Mouse (Mus musculus) kidney, embryonic 14.5 days (tissue): Measurements from ENCODE around the gene Chrnb1. TPM values are rescaled to one million over a fixed set of nuclear protein-coding genes. Genes with fewer than 3 reads are reported as not detected.

Experiments used
- ATAC-seq: fragments of 200-750 bp; cut with Nextera tagmentation; 2 replicates; pipeline ENCODE4 v1.8.0; 2017; ENCODE audit warnings: moderate number of reproducible peaks, mild to moderate bottlenecking, moderate TSS enrichment, moderate library complexity; ENCODE audit not compliant: low FRiP score, low TSS enrichment
- H3K27ac ChIP-seq: fragments of 300-500 bp; sonication (generic); 2 replicates; pipeline ENCODE4 v1.5.1; 2014; ENCODE audit warnings: low read depth, mild to moderate bottlenecking, low read length, moderate library complexity, mixed read lengths
- H3K27me3 ChIP-seq: fragments of 300-500 bp; sonication (generic); 2 replicates; pipeline ENCODE4 v1.6.1; 2014; ENCODE audit warnings: mild to moderate bottlenecking, low read length; ENCODE audit not compliant: control insufficient read depth, insufficient read depth
- H3K36me3 ChIP-seq: fragments of 300-500 bp; sonication (generic); 2 replicates; pipeline ENCODE4 v1.6.1; 2014; ENCODE audit warnings: low read length, mixed read lengths; ENCODE audit not compliant: control insufficient read depth, insufficient read depth
- H3K4me1 ChIP-seq: fragments of 300-500 bp; sonication (generic); 2 replicates; pipeline ENCODE4 v1.6.1; 2014; ENCODE audit warnings: low read length, mixed read lengths; ENCODE audit not compliant: control insufficient read depth, insufficient read depth
- H3K4me2 ChIP-seq: fragments of 300-500 bp; sonication (generic); replicated peaks from 2 replicates; pipeline ENCODE4 v1.6.1; 2014; ENCODE audit warnings: low read depth, mild to moderate bottlenecking, low read length
- H3K4me3 ChIP-seq: fragments of 300-500 bp; sonication (generic); 2 replicates; pipeline ENCODE4 v1.5.1; 2014; ENCODE audit warnings: mild to moderate bottlenecking, low read length
- H3K9ac ChIP-seq: fragments of 300-500 bp; sonication (generic); 2 replicates; pipeline ENCODE4 v1.6.1; 2014; ENCODE audit warnings: low read depth, mild to moderate bottlenecking, low read length, moderate library complexity
- H3K9me3 ChIP-seq: fragments of 300-500 bp; sonication (generic); 2 replicates; pipeline ENCODE4 v1.6.1; 2016; ENCODE audit warnings: low read length; ENCODE audit not compliant: control insufficient read depth
- whole genome bisulfite sequencing: fragments of 180-500 bp; shearing (Covaris S2); extraction: QIAGEN DNeasy Blood & Tissue Kit; methylation state at CpG from one replicate; pipeline ENCODE4 v1.1.7; 2014; 5-methylcytosine and 5-hydroxymethylcytosine counted together
- polyA plus RNA-seq: library from polyadenylated mRNA; unstranded; fragments of >200 nt; fragmentation: Nextera tagmentation; extraction: Ambion mirVana; gene quantifications from 2 replicates; pipeline ENCODE4 v1.2.1, GENCODE M21; 2014

Gene Chrnb1
- polyA plus RNA-seq, 1 experiment from 2014 or later = 6.5 TPM

DNA sequence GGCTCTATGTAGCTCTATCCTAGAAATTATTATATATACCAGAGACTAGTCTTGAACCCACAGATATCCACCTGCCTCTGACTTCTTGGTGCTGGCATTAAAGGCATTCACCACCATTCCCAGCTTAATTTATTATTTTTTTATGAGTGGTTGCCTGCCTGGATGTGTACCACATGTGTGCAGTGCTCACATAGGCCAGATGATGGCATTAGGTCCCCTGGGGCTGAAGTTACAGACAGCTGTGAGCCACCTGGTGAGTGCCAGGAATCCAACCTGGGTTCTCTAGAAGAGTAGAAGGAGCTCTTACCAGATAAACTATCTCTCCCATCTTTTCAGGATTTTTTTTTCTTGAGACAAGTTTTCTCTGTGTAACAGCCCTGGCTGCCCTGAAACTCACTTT lies 14.5 kb upstream of the Chrnb1 start:
- Histone ChIP-seq H3K9ac (no peak overlapping the region), H3K27ac (no peak overlapping the region), H3K36me3 (no peaks in the 10 kb centered on the region), H3K4me3 (no peak overlapping the region), H3K9me3 (0 out of 2 replicates have a peak, but pooled peaks cover 3% of the 10 kb centered on the region), H3K27me3 (peaks cover 5% of the 10 kb centered on the region; the same call in 1 of the 2 replicates), H3K4me1 (no peaks in the 10 kb centered on the region; the same call in 1 of the 2 replicates), H3K4me2 (no peak overlapping the region)
- ATAC-seq = no peak

DNA sequence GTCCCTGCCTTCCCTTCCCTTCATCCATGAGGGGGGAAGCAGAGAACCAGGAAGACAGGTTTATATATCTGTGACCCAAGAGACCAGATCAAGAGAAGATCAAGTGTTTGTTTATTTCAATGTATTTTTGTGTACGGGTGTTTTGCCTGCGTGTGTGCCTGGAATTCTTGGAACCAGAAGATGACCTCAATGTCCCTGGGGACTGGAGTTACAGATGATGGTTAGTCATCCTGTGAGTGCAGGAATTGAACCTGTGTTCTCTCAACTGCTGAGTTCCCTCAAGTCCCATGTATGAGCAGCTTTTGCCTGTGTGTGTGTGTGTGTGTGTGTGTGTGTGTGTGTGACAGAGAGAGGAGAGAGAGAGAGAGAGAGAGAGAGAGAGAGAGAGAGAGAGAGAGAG lies 11.9 kb upstream of the Chrnb1 start:
- H3K4me2 ChIP-seq = no peak overlapping the region
- no peaks in the 10 kb centered on the region for H3K36me3 ChIP-seq
- WGBS = 80% methylated on average over 2 of the region's 2 CpGs
- no peak overlapping the region for H3K9ac ChIP-seq
- H3K4me3 ChIP-seq = no peak overlapping the region
- H3K4me1 ChIP-seq = peaks cover 21% of the 10 kb centered on the region
- peaks cover 24% of the 10 kb centered on the region for H3K27me3 ChIP-seq
- 0 out of 2 replicates have a peak, but pooled peaks cover 3% of the 10 kb centered on the region for H3K9me3 ChIP-seq
- H3K27ac ChIP-seq = no peak overlapping the region
- ATAC-seq = no peak

GRCm38 (mm10) chr11:69806378-69806777 lies 10.6 kb upstream of the Chrnb1 start:
- H3K4me1 ChIP-seq = peaks cover 31% of the 10 kb centered on the region
- no peak for ATAC-seq
- no peak overlapping the region for H3K27ac ChIP-seq
- H3K36me3 ChIP-seq = no peaks in the 10 kb centered on the region
- H3K9ac ChIP-seq = no peak overlapping the region
- peaks cover 34% of the 10 kb centered on the region for H3K27me3 ChIP-seq
- H3K4me3 ChIP-seq = no peak overlapping the region
- WGBS = 81% methylated on average over 4 of the region's 4 CpGs
- no peak overlapping the region for H3K4me2 ChIP-seq
- 0 out of 2 replicates have a peak, but pooled peaks cover 3% of the 10 kb centered on the region for H3K9me3 ChIP-seq

- Histone ChIP-seq H3K9ac (peak within 1 kb of the TSS; percentile 43; the same call in 1 of the 2 replicates), H3K4me3 (peak within 1 kb of the TSS; percentile 48), H3K4me1 (peaks cover 34% of the 10 kb centered on the region), H3K4me2 (peak within 1 kb of the TSS; percentile 94), H3K36me3 (no peaks in the 10 kb centered on the region), H3K27me3 (peaks cover 34% of the 10 kb centered on the region), H3K27ac (no peak within 1 kb of the TSS), H3K9me3 (0 out of 2 replicates have a peak, but pooled peaks cover 3% of the 10 kb centered on the region)
- 7% methylated on average over 29 of the region's 29 CpGs for WGBS
- no peak for ATAC-seq
Observed at GRCm38 (mm10) chr11:69804972-69805909, 9.5 kb upstream of the Chrnb1 start, which contains the start of gene Tmem102. TSS of gene Tmem102 (minus strand) at chr11:69805624.

- Histone ChIP-seq H3K4me3 (peak overlapping the region; percentile 48), H3K27ac (no peak overlapping the region), H3K36me3 (no peaks in the 10 kb centered on the region), H3K4me1 (peaks cover 39% of the 10 kb centered on the region), H3K9me3 (0 out of 2 replicates have a peak, but pooled peaks cover 3% of the 10 kb centered on the region), H3K4me2 (peak overlapping the region; percentile 94), H3K9ac (peak overlapping the region; percentile 43; the same call in 1 of the 2 replicates), H3K27me3 (peaks cover 34% of the 10 kb centered on the region)
- WGBS = 7% methylated on average over 12 of the region's 12 CpGs
- ATAC-seq = no peak
Observed at GRCm38 (mm10) chr11:69804652-69804940, 8.9 kb upstream of the Chrnb1 start.

DNA sequence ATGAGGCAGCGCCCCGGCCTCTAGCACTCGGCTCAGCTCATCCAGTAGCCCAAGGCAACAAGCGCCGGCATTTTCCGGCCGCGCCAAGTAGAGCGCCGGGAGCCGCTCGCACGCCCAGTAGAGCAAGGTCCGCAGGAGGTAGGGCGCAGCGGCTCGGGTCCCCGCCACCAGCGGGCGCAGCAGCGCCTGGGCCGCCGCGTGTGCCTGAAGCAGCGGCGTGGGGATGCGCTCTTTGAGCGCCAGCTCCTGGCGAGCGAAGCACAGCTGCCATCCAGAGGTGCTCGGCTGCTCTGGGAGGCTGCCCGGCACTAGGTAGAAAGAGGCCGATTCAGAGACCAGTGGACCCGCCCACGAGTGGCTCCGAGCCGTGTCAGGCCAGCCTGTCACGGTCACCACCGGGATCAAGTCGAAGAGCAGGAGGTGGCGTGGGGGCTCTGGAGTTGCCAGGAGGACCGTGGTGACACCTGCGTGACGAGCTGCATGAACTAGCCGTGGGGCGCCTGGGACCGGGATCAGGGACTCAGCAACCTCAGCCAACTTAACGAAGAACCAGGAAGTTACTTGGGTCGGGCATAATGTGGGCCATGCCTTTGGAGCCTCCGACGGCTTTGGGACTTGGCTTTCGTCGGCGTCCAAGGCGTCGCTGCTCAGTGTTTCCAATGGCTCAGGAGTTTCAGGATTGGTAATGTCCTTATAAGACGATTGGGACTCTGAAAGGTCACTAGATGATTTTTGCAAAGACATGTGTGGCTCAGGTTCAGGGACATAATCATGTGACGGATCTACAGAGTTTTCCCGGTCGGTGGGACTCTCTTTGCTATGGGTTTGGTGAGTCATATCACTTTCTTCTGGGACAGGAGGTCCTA lies 8.3 kb upstream of the Chrnb1 start:
- no peak overlapping the region; the same call in 1 of the 2 replicates for H3K27ac ChIP-seq
- WGBS = 1% methylated on average over 60 of the region's 60 CpGs
- 0 out of 2 replicates have a peak, but pooled peaks cover 3% of the 10 kb centered on the region for H3K9me3 ChIP-seq
- peaks cover 45% of the 10 kb centered on the region for H3K4me1 ChIP-seq
- H3K4me3 ChIP-seq = peak overlapping the region; percentile 48
- H3K4me2 ChIP-seq = peak overlapping the region; percentile 94
- peaks cover 34% of the 10 kb centered on the region for H3K27me3 ChIP-seq
- no peaks in the 10 kb centered on the region for H3K36me3 ChIP-seq
- H3K9ac ChIP-seq = peak overlapping the region; percentile 43
- peak; percentile 48 for ATAC-seq

GRCm38 (mm10) chr11:69803328-69803727 lies 7.6 kb upstream of the Chrnb1 start:
- Histone ChIP-seq H3K27ac (no peak overlapping the region; the same call in 1 of the 2 replicates), H3K36me3 (no peaks in the 10 kb centered on the region), H3K9ac (peak overlapping the region; percentile 42), H3K4me3 (peak overlapping the region; percentile 48), H3K4me2 (peak overlapping the region; percentile 94), H3K9me3 (0 out of 2 replicates have a peak, but pooled peaks cover 3% of the 10 kb centered on the region), H3K4me1 (peaks cover 46% of the 10 kb centered on the region), H3K27me3 (peaks cover 34% of the 10 kb centered on the region)
- no peak for ATAC-seq
- WGBS = 3% methylated on average over 12 of the region's 12 CpGs

DNA sequence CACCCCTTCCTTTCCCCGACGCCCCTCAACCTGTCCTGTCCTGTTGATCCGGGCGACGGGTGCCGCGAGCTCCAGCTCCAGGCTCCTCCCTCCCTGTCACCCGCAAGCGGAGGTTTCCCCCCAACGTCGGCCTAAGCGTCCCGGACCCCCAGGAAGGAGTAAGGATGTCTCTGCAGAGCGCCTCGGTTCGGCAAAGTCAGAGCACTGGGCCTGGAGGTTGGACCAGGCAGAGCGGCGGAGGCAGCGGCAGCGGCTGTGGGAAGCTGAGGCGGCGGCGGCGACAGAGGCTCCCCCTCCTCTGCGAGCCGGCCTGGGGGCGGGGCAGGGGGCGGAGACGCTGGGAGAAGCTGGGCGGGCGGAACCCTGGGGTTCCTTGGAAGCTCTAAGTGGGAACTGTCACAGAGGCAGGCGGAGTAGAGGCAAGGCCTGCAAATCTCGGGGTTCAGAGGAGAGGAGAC lies 6.9 kb upstream of the Chrnb1 start:
- H3K36me3 ChIP-seq = no peaks in the 10 kb centered on the region
- no peak overlapping the region for H3K27ac ChIP-seq
- peaks cover 46% of the 10 kb centered on the region for H3K4me1 ChIP-seq
- H3K4me3 ChIP-seq = peak overlapping the region; percentile 48
- peak; percentile 8; the same call in 1 of the 2 replicates for ATAC-seq
- under 1% methylated on average over 28 of the region's 33 CpGs for WGBS
- H3K27me3 ChIP-seq = peaks cover 34% of the 10 kb centered on the region
- H3K9ac ChIP-seq = peak overlapping the region; percentile 59
- 0 out of 2 replicates have a peak, but pooled peaks cover 3% of the 10 kb centered on the region for H3K9me3 ChIP-seq
- peak overlapping the region; percentile 94 for H3K4me2 ChIP-seq
